Mouse (Mus musculus) kidney, postnatal 36 days (tissue): ENCODE data around the gene Rgs3.
"Not testable (repeated sequence)": the region's sequence is repeated elsewhere in the genome, so short reads cannot be mapped to it uniquely, and the experiment has no call there.

Experiments used
- DNase-seq, 2 experiments: peaks; one replicate each; pipeline ENCODE4 v3.0.0; 2021 to 2022; ENCODE audit warnings: mixed read lengths in 2 of 2

Rgs3 gene

GRCm38 (mm10) chr4:62557436-62557835 is 2.2 kb upstream of the Rgs3 start:
- no peak for DNase-seq

DNA sequence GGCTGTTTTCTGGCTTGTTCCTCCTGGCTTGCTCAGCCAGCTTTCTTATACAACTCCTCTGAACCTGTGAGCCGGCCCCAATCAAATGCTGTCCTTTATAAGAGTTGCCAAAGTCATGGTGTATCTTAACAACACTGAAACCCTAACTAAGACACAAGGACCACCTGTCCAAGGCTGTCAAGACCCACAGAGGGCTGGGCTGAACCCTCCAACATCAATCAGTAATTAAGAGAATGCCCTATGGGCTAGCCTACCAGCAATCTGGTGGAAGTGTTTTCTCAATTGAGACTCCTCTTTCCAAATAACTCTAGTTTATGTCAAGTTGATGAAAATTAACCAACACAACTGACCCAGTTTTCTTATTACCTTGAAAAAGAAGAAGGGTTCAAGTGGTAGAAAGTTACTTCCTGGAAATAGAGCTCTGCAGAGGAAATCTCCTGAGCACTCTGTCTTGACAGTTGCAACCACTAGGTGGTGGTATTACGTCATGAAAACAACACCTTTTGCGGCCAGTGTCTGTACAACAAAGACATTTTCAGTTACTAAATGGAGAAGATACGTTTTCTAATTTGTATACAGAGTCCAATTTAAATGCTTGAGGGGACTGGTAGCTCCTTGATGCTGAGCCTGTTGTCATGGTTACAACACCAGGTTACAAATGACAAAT is 1.4 kb downstream of the Rgs3 start:
- DNase-seq: peak; percentile 79 to 85

DNA sequence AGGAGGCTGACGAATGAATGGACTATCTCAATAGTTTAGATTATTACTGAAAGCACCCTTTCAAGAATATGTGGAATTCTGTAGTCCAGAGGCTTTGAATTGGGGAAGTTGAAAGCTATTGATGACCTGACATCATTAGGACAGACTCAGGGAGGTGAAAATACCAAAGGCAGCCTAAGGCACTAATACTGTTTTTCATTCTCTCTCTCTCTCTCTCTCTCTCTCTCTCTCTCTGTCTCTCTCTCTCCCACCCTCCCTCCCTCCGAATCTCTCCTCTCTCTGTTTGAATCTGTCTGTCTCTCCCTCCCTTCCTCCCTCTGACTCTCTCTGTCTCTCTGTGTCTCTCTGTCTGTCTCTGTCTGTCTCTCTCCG is 2.0 kb downstream of the Rgs3 start:
- DNase-seq: no peak

DNA sequence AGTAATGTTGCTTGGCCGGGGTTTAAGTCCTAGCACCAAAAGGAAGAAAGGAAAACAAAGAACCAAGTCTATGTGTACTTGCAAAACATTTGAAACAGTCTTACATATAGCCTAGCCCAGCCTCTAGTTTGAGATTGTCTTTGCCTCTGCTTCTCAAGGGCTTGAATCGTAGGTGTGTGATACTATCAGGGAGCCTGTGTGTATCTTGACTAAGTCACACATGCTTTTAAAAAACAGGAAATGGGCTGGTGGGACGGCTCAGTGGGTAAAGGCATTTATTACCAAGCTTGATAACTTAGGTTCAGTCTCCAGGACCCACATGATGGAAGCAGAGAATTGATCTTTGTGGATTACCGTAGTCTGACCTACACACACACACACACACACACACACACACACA is 2.4 kb downstream of the Rgs3 start:
- DNase-seq: no peak

DNA sequence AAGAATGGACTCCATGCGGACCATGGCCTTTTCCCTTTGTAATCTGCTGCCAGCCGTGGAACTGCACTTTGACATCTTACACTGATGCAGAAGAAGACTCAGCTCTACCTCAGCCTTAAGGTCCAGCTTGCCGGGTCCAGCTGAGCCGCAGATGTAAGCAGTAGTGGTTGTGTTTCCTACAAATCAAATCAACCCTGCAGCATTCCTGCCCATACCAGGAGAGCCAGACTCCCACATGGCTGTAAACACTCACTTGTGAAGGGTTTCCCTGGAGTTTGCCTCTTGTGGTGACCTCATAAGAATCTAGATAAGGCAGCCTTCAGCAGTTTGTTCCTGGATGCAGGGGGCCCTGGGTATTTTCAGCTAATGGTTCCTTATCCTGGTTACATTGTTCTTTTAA is 6.9 kb downstream of the Rgs3 start:
- no peak for DNase-seq

DNA sequence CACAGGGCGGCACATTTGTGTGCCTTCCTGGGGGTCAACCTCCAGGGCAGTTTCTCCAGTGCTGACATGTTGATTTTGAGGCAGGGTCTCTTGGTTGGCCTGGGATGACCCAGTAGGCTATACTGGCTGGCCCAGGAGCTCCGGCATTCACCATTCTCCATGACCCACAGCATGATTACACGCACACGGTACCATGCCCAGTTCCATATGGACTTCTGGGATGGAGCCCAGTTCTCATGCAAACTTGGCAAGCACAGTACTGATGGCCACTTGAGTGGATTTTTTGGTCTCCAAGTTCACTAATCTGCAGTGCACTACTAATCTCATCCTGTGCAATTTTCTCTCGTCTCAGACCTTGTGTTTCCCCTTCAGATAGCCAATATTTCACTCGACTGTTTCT is 8.0 kb downstream of the Rgs3 start:
- no peak for DNase-seq

DNA sequence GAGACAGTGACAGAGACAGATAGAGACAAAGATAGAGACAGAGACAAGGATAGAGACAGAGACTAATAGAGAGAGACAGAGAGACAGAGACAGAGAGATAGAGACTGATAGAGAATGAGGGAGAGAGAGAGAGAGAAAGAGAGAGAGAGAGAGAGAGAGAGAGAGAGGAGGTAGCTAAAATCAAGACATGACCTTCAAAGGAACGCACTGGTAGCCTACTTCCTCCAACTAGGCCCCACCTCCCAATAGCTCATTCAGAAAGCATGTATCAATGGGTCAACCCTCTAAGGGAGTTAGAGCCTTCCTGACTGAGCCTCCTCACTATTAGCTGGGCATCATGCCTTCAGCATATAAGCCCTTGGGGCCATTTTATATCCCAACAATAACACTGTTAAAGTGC is 8.7 kb downstream of the Rgs3 start:
- no peak for DNase-seq

DNA sequence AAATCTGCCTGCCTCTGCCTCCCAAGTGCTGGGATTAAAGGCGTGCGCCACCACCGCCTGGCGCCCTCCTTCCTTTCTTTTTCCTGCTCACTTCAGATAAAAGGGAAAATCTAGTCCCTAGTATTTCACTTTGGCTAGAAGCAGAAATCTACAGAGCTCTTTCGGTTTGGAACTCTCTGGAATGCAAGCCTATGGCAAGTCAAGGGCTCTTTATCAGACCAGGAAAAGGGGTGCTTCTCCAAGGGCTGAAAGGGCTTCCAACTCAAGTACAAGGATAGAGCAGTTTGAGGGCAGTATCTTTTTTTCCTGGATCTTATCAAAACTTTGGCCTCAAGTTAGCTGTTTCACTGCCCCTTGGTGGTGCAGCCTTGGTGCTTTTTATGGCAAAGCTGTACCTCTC is 10.0 kb downstream of the Rgs3 start:
- DNase-seq: no peak

DNA sequence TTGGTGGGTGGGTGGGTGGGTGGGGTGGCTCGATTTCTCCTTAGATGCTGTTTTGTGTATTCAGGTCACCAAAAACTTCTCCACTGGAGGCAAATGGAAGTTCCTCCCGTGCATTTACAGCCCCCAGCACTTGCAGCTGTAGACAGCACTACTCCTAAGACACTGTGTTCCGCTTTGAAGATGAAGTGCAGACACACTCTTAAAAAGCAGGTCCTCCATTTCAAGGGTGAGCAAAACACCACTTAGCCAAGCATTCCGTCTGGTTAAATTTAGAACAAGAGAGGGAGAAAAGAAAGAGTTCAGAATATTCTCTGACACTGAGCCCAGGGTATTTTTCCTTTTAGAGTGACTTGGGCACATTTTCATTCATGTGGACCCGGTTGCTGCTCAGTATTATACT is 10.4 kb downstream of the Rgs3 start:
- no peak for DNase-seq

GRCm38 (mm10) chr4:62582365-62583264 is 23.0 kb downstream of the Rgs3 start:
- DNase-seq: peak in 1 of 2 experiments; percentile 37

GRCm38 (mm10) chr4:62583265-62584092 is 23.8 kb downstream of the Rgs3 start:
- peak; percentile 56 to 73 for DNase-seq

- no peak for DNase-seq
These were observed 27.4 kb downstream of the Rgs3 start for GRCm38 (mm10) chr4:62587067-62587466.

DNA sequence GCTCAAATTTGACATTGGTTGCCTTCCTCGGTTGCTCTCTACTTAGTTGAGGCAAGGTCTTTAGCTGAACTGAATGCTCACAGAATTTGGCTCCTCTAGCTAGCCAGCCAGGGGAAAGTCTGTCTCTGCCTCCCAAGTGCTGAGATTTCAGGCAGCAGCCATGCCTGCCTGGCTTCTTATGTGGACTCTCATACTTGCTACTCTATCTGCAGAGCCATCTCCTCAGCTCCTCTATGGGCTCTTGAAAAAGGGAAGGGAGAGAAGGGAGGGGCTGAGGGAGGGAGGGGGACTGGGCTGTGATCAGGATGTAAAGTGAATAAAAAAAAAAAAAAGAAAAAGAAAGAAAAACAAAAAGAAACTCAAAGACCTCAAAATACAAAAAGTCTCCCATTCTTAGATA is 31.2 kb downstream of the Rgs3 start:
- no peak for DNase-seq

GRCm38 (mm10) chr4:62591326-62591725 is 31.7 kb downstream of the Rgs3 start:
- DNase-seq: peak; percentile 52 to 72

DNA sequence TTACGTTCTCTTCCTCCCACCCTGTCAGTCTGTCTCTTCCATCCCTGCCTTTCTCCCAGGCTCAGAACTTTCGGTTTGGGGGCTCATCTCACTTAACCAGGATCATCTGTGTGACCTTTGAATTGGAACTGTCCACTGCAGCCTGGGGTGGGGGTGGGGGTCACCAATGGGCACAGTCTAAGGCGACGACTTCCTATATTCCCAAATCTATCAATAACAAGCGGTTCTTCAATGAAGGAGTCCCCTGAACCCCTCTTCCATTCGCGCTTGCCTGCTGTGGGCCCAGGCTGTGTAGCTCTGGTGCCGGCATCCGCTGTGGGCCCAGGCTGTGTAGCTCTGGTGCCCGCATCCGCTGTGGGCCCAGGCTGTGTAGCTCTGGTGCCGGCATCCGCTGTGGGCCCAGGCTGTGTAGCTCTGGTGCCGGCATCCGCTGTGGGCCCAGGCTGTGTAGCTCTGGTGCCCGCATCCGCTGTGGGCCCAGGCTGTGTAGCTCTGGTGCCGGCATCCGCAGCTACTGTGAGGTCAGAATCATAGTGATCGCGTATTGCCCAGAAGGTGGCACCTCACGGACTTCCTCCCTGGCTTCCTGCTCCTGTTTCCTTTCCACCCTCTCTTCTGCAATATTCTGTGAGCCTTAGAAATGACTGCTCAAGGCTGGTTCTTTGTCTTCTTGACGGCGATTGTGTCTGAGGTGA is 34.0 kb downstream of the Rgs3 start:
- not testable (repeated sequence) for DNase-seq

- no peak for DNase-seq
These were observed 34.8 kb downstream of the Rgs3 start for GRCm38 (mm10) chr4:62594442-62594841.

DNA sequence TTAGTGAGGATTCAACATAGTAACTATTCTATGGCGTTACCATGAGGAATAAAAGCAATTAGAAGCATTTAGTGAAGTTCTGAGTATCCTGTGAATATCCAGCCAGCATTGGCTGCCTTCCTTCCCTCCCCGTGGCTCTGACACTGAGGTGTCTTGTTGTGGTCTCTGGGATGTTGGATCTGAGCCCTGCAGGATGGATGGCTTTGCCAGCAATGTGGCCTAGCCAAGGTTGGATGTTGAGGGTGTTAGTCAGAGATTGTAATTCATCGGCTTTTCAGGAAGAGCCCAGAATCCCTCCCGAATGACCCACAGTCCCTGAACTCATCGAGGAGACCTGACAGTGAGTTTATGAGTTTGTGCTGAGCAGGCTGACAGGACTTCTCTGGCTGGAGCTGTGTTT is 36.4 kb downstream of the Rgs3 start:
- DNase-seq: peak; percentile 66 to 68

GRCm38 (mm10) chr4:62600549-62600948 is 40.9 kb downstream of the Rgs3 start:
- no peak for DNase-seq

DNA sequence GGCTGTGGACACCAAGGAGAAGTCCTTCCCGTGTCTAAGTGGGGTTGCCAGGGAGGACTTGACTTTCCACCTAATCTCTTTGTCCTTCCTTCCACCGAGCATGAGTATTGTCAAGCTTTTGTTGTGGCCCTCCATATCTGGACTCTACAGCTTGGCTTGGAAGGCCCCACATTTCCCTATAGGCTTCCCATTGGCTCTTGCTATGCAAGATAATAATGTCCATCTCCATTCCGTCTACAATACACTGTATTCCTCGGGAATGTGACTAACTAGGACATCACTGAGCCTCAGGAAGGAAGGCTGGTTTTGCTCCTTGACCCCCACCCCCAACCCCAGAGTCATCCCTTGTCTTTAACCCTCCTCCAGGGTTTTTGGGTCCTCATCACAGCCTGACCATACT is 44.0 kb downstream of the Rgs3 start:
- DNase-seq: no peak

DNA sequence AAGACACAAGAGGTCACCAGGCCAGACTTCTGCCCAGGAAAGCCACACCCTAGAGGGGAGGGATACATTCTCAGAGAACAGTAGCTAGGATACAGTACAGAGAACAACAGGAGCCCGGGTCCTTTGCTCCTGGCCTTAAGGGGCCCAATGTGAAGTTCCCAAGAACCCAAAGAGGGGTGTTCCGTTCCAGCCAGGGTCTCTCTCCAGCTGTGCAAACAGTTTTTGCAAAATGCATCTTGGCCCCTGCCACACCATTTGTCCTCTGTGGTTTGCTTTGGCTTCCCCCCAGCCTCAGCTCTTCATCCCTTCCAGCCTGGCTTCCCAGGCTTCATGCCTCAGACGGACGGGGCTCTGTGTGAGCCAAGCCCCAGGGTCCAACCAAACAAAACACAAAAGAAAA is 44.4 kb downstream of the Rgs3 start:
- no peak for DNase-seq

DNA sequence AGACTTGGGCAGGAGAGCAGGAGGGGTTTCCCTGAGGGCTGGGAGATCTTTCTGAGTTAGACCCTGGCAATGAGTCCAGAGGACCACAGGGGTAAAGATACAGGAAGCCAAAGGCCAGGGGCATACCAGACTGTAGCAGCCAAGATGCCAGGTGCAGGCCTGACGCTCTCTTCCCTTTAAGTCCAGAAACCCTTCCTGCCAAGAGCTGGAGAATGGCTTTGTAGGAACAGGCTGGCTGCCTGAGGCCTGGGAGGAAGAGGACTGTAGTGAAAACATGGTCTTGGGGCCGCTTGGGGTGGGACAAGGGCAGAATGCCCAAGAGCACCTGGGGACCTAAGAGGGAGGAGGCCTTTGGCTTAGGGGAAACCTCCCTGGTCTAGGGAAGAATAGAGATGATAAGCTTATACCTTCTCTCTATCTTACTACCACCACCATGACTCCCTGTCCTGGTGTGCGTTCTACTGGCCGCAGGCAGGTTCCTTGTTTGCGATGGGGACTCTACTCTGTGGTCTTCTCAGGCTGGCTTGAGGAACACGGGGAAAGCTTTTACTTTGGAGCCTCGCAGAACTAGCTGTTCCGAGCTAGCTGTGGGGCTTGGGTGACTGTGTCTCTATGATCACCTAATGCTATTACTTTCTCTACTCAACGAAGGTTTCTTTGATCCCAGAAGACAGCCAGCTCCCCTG is 46.4 kb downstream of the Rgs3 start:
- no peak for DNase-seq

GRCm38 (mm10) chr4:62606542-62606882 is 46.9 kb downstream of the Rgs3 start:
- DNase-seq: peak; percentile 41 to 64
